Mouse (Mus musculus) limb, embryonic 10.5 days (tissue): ENCODE data around the gene Bmp8a. TPM values are rescaled to one million over a fixed set of nuclear protein-coding genes. Genes with fewer than 3 reads are reported as not detected.
A peak's percentile ranks its signal among the peaks of the same experiment; 100 is the strongest.
"Not testable (repeated sequence)": the region's sequence is repeated elsewhere in the genome, so short reads cannot be mapped to it uniquely, and the experiment has no call there.

Experiments
- DNase-seq: peaks from one replicate; pipeline ENCODE4 v3.0.0-alpha.2; 2017; ENCODE audit warnings: low spot score
- H3K27ac ChIP-seq: fragments of 300-500 bp; sonication (generic); 2 replicates; pipeline ENCODE4 v1.5.1; 2016; ENCODE audit warnings: mild to moderate bottlenecking
- H3K27me3 ChIP-seq: fragments of 300-500 bp; sonication (generic); 2 replicates; pipeline ENCODE4 v1.6.1; 2016; ENCODE audit warnings: low read depth, mild to moderate bottlenecking; ENCODE audit not compliant: poor library complexity, severe bottlenecking
- H3K36me3 ChIP-seq: fragments of 300-500 bp; sonication (generic); 2 replicates; pipeline ENCODE4 v1.6.1; 2016; ENCODE audit warnings: mild to moderate bottlenecking, moderate library complexity
- H3K4me1 ChIP-seq: fragments of 300-500 bp; sonication (generic); 2 replicates; pipeline ENCODE4 v1.6.1; 2016
- H3K4me3 ChIP-seq: fragments of 300-500 bp; sonication (generic); 2 replicates; pipeline ENCODE4 v1.5.1; 2016; ENCODE audit warnings: mild to moderate bottlenecking, moderate library complexity
- H3K9me3 ChIP-seq: fragments of 300-500 bp; sonication (generic); replicated peaks from 2 replicates; pipeline ENCODE4 v1.6.1; 2016; ENCODE audit warnings: mild to moderate bottlenecking
- WGBS: fragments of 180-500 bp; shearing (Covaris S2); methylation state at CpG from one replicate; pipeline ENCODE4 v1.1.7; 2016; 5-methylcytosine and 5-hydroxymethylcytosine counted together
- polyA plus RNA-seq: library from polyadenylated mRNA; unstranded; fragments of >200 nt; fragmentation: Nextera tagmentation; extraction: Ambion mirVana; gene quantifications from 2 replicates; pipeline ENCODE4 v1.2.1, GENCODE M21; 2016

The Bmp8a gene
- polyA plus RNA-seq, 1 experiment from 2014 or later, result 0.19 TPM

GRCm38 (mm10) chr4:123323534-123323933 is 19.5 kb downstream of the Bmp8a start, which contains the start of gene Oxct2a:
Oxct2a (minus strand) TSS chr4:123323634.
- Histone ChIP-seq H3K9me3 (no peaks in the 10 kb centered on the region), H3K4me3 (peak within 1 kb of the TSS; percentile 43), H3K27ac (no peak within 1 kb of the TSS), H3K27me3 (peaks cover 44% of the 10 kb centered on the region), H3K36me3 (no peaks in the 10 kb centered on the region), H3K4me1 (peaks cover 12% of the 10 kb centered on the region)
- 11% methylated on average over 13 of the region's 13 CpGs for WGBS
- DNase-seq, result peak; percentile 47

GRCm38 (mm10) chr4:123322910-123323309 is 20.1 kb downstream of the Bmp8a start:
- Histone ChIP-seq H3K4me3 (peak overlapping the region; percentile 43), H3K4me1 (peaks cover 12% of the 10 kb centered on the region), H3K27me3 (peaks cover 44% of the 10 kb centered on the region)
- not testable (repeated sequence) for DNase-seq, H3K9me3 ChIP-seq, H3K27ac ChIP-seq, H3K36me3 ChIP-seq
- WGBS, result 14% methylated on average over 21 of the region's 38 CpGs

- no peaks in the 10 kb centered on the region for H3K27me3 ChIP-seq
- 88% methylated on average over 3 of the region's 3 CpGs for WGBS
- H3K9me3 ChIP-seq, result no peaks in the 10 kb centered on the region
- H3K4me3 ChIP-seq, result no peak overlapping the region
- H3K4me1 ChIP-seq, result peaks cover 6% of the 10 kb centered on the region
- H3K27ac ChIP-seq, result no peak overlapping the region; the same call in 1 of the 2 replicates
- no peak for DNase-seq
- H3K36me3 ChIP-seq, result no peaks in the 10 kb centered on the region; the same call in 1 of the 2 replicates
These were observed 28.6 kb downstream of the Bmp8a start for GRCm38 (mm10) chr4:123314497-123314896.

GRCm38 (mm10) chr4:123313010-123313409 is 30.0 kb downstream of the Bmp8a start:
- Histone ChIP-seq H3K27ac (no peak overlapping the region), H3K9me3 (no peaks in the 10 kb centered on the region), H3K36me3 (no peaks in the 10 kb centered on the region; the same call in 1 of the 2 replicates), H3K4me3 (no peak overlapping the region), H3K27me3 (no peaks in the 10 kb centered on the region), H3K4me1 (peaks cover 12% of the 10 kb centered on the region)
- WGBS, result 87% methylated on average over 6 of the region's 6 CpGs
- DNase-seq, result no peak

GRCm38 (mm10) chr4:123311845-123312244 is 31.2 kb downstream of the Bmp8a start:
- H3K36me3 ChIP-seq, result peaks cover 9% of the 10 kb centered on the region
- H3K4me3 ChIP-seq, result no peak overlapping the region
- no peaks in the 10 kb centered on the region for H3K27me3 ChIP-seq
- H3K9me3 ChIP-seq, result no peaks in the 10 kb centered on the region
- WGBS, result 74% methylated on average over 7 of the region's 7 CpGs
- H3K4me1 ChIP-seq, result peaks cover 16% of the 10 kb centered on the region
- no peak for DNase-seq
- H3K27ac ChIP-seq, result no peak overlapping the region

- Histone ChIP-seq H3K36me3 (peaks cover 30% of the 10 kb centered on the region), H3K4me3 (no peak overlapping the region), H3K27ac (no peak overlapping the region), H3K4me1 (peaks cover 15% of the 10 kb centered on the region), H3K27me3 (no peaks in the 10 kb centered on the region), H3K9me3 (no peaks in the 10 kb centered on the region)
- no peak for DNase-seq
- WGBS, result 58% methylated on average over 3 of the region's 3 CpGs
These were observed 34.8 kb downstream of the Bmp8a start for GRCm38 (mm10) chr4:123308292-123308691.

- Histone ChIP-seq H3K27me3 (no peaks in the 10 kb centered on the region), H3K4me1 (peaks cover 15% of the 10 kb centered on the region), H3K27ac (peak overlapping the region; percentile 30; the same call in 1 of the 2 replicates), H3K4me3 (no peak overlapping the region), H3K36me3 (peaks cover 42% of the 10 kb centered on the region), H3K9me3 (no peaks in the 10 kb centered on the region)
- 87% methylated on average over 10 of the region's 10 CpGs for WGBS
- no peak for DNase-seq
These were observed 36.1 kb downstream of the Bmp8a start for GRCm38 (mm10) chr4:123306999-123307398.

- 39% methylated on average over 3 of the region's 3 CpGs for WGBS
- H3K9me3 ChIP-seq, result no peaks in the 10 kb centered on the region
- H3K36me3 ChIP-seq, result peaks cover 55% of the 10 kb centered on the region
- DNase-seq, result no peak
- no peaks in the 10 kb centered on the region for H3K27me3 ChIP-seq
- peaks cover 15% of the 10 kb centered on the region for H3K4me1 ChIP-seq
- H3K27ac ChIP-seq, result no peak overlapping the region
- H3K4me3 ChIP-seq, result no peak overlapping the region
These were observed 37.3 kb downstream of the Bmp8a start for GRCm38 (mm10) chr4:123305789-123306188.

- H3K27me3 ChIP-seq, result no peaks in the 10 kb centered on the region
- no peak overlapping the region for H3K4me3 ChIP-seq
- DNase-seq, result no peak
- WGBS, result 98% methylated on average over 11 of the region's 11 CpGs
- no peak overlapping the region for H3K27ac ChIP-seq
- no peaks in the 10 kb centered on the region for H3K9me3 ChIP-seq
- no peaks in the 10 kb centered on the region for H3K4me1 ChIP-seq
- H3K36me3 ChIP-seq, result peaks cover 99% of the 10 kb centered on the region
These were observed 43.9 kb downstream of the Bmp8a start for GRCm38 (mm10) chr4:123298980-123299670.

- no peak for DNase-seq
- H3K4me1 ChIP-seq, result no peaks in the 10 kb centered on the region
- H3K27ac ChIP-seq, result no peak overlapping the region
- H3K9me3 ChIP-seq, result no peaks in the 10 kb centered on the region
- H3K36me3 ChIP-seq, result peaks cover 99% of the 10 kb centered on the region
- no peaks in the 10 kb centered on the region for H3K27me3 ChIP-seq
- no peak overlapping the region for H3K4me3 ChIP-seq
- WGBS, result 89% methylated on average over 4 of the region's 4 CpGs
These were observed 44.8 kb downstream of the Bmp8a start for GRCm38 (mm10) chr4:123298226-123298625.

- 96% methylated on average over 22 of the region's 22 CpGs for WGBS
- Histone ChIP-seq H3K4me3 (no peak overlapping the region), H3K27ac (no peak overlapping the region), H3K36me3 (peaks cover 99% of the 10 kb centered on the region), H3K27me3 (no peaks in the 10 kb centered on the region), H3K9me3 (no peaks in the 10 kb centered on the region), H3K4me1 (no peaks in the 10 kb centered on the region)
- no peak for DNase-seq
These were observed 45.7 kb downstream of the Bmp8a start for GRCm38 (mm10) chr4:123297195-123297960.

- H3K4me1 ChIP-seq, result no peaks in the 10 kb centered on the region
- 90% methylated on average over 5 of the region's 5 CpGs for WGBS
These were observed 46.9 kb downstream of the Bmp8a start for GRCm38 (mm10) chr4:123296148-123296534.

GRCm38 (mm10) chr4:123295516-123296147 is 47.4 kb downstream of the Bmp8a start:
- no peaks in the 10 kb centered on the region for H3K4me1 ChIP-seq
- no peaks in the 10 kb centered on the region for H3K27me3 ChIP-seq
- WGBS, result 88% methylated on average over 21 of the region's 21 CpGs
- no peak overlapping the region for H3K4me3 ChIP-seq
- peaks cover 99% of the 10 kb centered on the region for H3K36me3 ChIP-seq
- DNase-seq, result no peak
- no peaks in the 10 kb centered on the region for H3K9me3 ChIP-seq
- no peak overlapping the region for H3K27ac ChIP-seq

More at GRCm38 (mm10) chr4:123296148-123296534, 46.9 kb downstream of the Bmp8a start:
- H3K9me3 ChIP-seq, result no peaks in the 10 kb centered on the region
- no peak overlapping the region for H3K4me3 ChIP-seq
- peaks cover 99% of the 10 kb centered on the region for H3K36me3 ChIP-seq
- H3K27ac ChIP-seq, result no peak overlapping the region
- DNase-seq, result no peak
- no peaks in the 10 kb centered on the region for H3K27me3 ChIP-seq
